7 mouse cellular contexts compared by ENCODE assay signal in the genomic region with DNA sequence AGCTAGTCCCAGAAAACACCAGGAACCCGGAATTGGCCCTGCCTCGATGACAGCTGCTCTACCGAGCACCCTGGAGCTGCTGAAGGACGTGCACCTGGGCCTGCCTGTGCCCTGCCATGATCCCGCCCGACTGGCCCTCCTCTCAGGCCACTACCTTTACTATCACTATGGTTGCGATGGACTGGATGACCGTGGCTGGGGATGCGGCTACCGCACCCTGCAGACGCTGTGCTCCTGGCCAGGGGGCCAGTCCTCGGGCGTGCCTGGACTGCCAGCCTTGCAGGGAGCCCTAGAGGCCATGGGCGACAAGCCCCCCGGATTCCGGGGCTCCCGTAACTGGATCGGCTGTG. TPM values are rescaled to one million over a fixed set of nuclear protein-coding genes. Genes with fewer than 3 reads are reported as not detected.
DNase-seq lines count a peak whose midpoint lies in the region; ATAC-seq and TF ChIP-seq lines count a peak whose summit lies in the region.

No protein-coding gene starts in this region.

- 38% methylated on average over 18 of the region's 18 CpGs for WGBS in thymus, adult 2 months
- 8% methylated on average over 18 of the region's 18 CpGs for WGBS in forebrain, embryonic 13.5 days
- WGBS in liver, embryonic 12.5 days (ENCODE audit: insufficient replicate concordance): 9% methylated on average over 18 of the region's 18 CpGs
- WGBS in stomach, postnatal 0 days: 5% methylated on average over 18 of the region's 18 CpGs

- TF ChIP-seq CTCF in thymus, adult 2 months (IDR thresholded peaks at IDR 0.05; ENCODE audit: borderline replicate concordance, control insufficient read depth, extremely low read depth, insufficient read depth, low read length, poor library complexity): no peak
- no peak for TF ChIP-seq CTCF in stomach, postnatal 0 days (IDR thresholded peaks at IDR 0.05; ENCODE audit: low read depth)

- ATAC-seq in forebrain, embryonic 13.5 days: peak; percentile 61
- ATAC-seq in liver, embryonic 12.5 days: peak; percentile 28
- peak; percentile 43 for ATAC-seq in stomach, postnatal 0 days (ENCODE audit: low FRiP score, low TSS enrichment)

- no peak for TF ChIP-seq POLR2A in thymus, adult 2 months (IDR thresholded peaks at IDR 0.05; ENCODE audit: control insufficient read depth, extremely low read depth, insufficient read depth, low read length, poor library complexity)

- no peaks in the 10 kb centered on the region; the same call in 1 of the 2 replicates for H3K27me3 ChIP-seq in thymus, adult 2 months (ENCODE audit: control insufficient read depth, insufficient read depth, low read length)
- H3K27me3 ChIP-seq in forebrain, embryonic 13.5 days: peaks cover 26% of the 10 kb centered on the region
- H3K27me3 ChIP-seq in liver, embryonic 12.5 days (replicated peaks): peaks cover 10% of the 10 kb centered on the region
- H3K27me3 ChIP-seq in stomach, postnatal 0 days (ENCODE audit: control insufficient read depth, insufficient read depth, low read length): no peaks in the 10 kb centered on the region

- peaks cover 17% of the 10 kb centered on the region for H3K4me1 ChIP-seq in thymus, adult 2 months (replicated peaks; ENCODE audit: control insufficient read depth, insufficient read depth, low read length)
- H3K4me1 ChIP-seq in forebrain, embryonic 13.5 days: peaks cover 20% of the 10 kb centered on the region
- peaks cover 62% of the 10 kb centered on the region for H3K4me1 ChIP-seq in liver, embryonic 12.5 days
- H3K4me1 ChIP-seq in stomach, postnatal 0 days (replicated peaks; ENCODE audit: control insufficient read depth, insufficient read depth): peaks cover 7% of the 10 kb centered on the region; the same call in 1 of the 2 replicates

- no peak overlapping the region for H3K27ac ChIP-seq in thymus, adult 2 months (ENCODE audit: control insufficient read depth, insufficient read depth, low read length)
- peak overlapping the region; percentile 79 for H3K27ac ChIP-seq in forebrain, embryonic 13.5 days
- peak overlapping the region; percentile 100 for H3K27ac ChIP-seq in liver, embryonic 12.5 days
- peak overlapping the region; percentile 95 for H3K27ac ChIP-seq in stomach, postnatal 0 days (replicated peaks)

- DNase-seq in thymus, adult 2 months: no peak
- no peak for DNase-seq in thymus, postnatal 10 days (ENCODE audit: low spot score in 2 of 2)
- peak; percentile 36 for DNase-seq in stomach, postnatal 0 days (ENCODE audit: low spot score)
- no peak for DNase-seq in cerebellum, adult 11-12 months
- DNase-seq in kidney, adult 9 months: no peak

- H3K9me3 ChIP-seq in forebrain, embryonic 13.5 days (replicated peaks): no peaks in the 10 kb centered on the region
- H3K9me3 ChIP-seq in liver, embryonic 12.5 days (replicated peaks): no peaks in the 10 kb centered on the region
- H3K9me3 ChIP-seq in stomach, postnatal 0 days (ENCODE audit: control insufficient read depth, low read length): no peaks in the 10 kb centered on the region

- peak overlapping the region; percentile 79 for H3K9ac ChIP-seq in forebrain, embryonic 13.5 days
- peak overlapping the region; percentile 91 for H3K9ac ChIP-seq in liver, embryonic 12.5 days
- peak overlapping the region; percentile 76 for H3K9ac ChIP-seq in stomach, postnatal 0 days (ENCODE audit: low read length)

- no peak for TF ChIP-seq EP300 in stomach, postnatal 0 days (optimal IDR thresholded peaks at IDR 0.05)

- peak overlapping the region; percentile 36 for H3K4me3 ChIP-seq in thymus, adult 2 months (ENCODE audit: control insufficient read depth, insufficient read depth, low read length)
- H3K4me3 ChIP-seq in forebrain, embryonic 13.5 days: peak overlapping the region; percentile 58
- peak overlapping the region; percentile 77 for H3K4me3 ChIP-seq in liver, embryonic 12.5 days
- peak overlapping the region; percentile 51 for H3K4me3 ChIP-seq in stomach, postnatal 0 days (ENCODE audit: low read depth, low read length)

- H3K4me2 ChIP-seq in forebrain, embryonic 13.5 days: peak overlapping the region; percentile 99
- H3K4me2 ChIP-seq in liver, embryonic 12.5 days: peak overlapping the region; percentile 100
- peak overlapping the region; percentile 98 for H3K4me2 ChIP-seq in stomach, postnatal 0 days (replicated peaks; ENCODE audit: low read depth)

- H3K36me3 ChIP-seq in thymus, adult 2 months (ENCODE audit: control insufficient read depth, insufficient read depth, low read length): peaks cover 43% of the 10 kb centered on the region
- peaks cover 51% of the 10 kb centered on the region for H3K36me3 ChIP-seq in forebrain, embryonic 13.5 days (ENCODE audit: poor library complexity, severe bottlenecking)
- peaks cover 61% of the 10 kb centered on the region for H3K36me3 ChIP-seq in liver, embryonic 12.5 days
- peaks cover 32% of the 10 kb centered on the region for H3K36me3 ChIP-seq in stomach, postnatal 0 days (ENCODE audit: control insufficient read depth, insufficient read depth, low read length)

RNA-seq across cellular contexts. Expression of gene Ufsp1, which starts 0.3 kb away (rescaled TPM):
- polyA plus RNA-seq in thymus, adult 2 months (2012; rRNA removed): 41.1 and 44.1 TPM in 2 replicates
- polyA plus RNA-seq in forebrain, embryonic 13.5 days (2015; fragmentation: Nextera tagmentation; extraction: Ambion mirVana): 7.1 and 7.2 TPM in 2 replicates
- 11.9 and 12.5 TPM in 2 replicates for polyA plus RNA-seq in liver, embryonic 12.5 days (2016; fragmentation: Nextera tagmentation; extraction: Ambion mirVana)
- 11.0 and 11.4 TPM in 2 replicates for polyA plus RNA-seq in stomach, postnatal 0 days (2015; fragmentation: Nextera tagmentation; extraction: Ambion mirVana)

RNA-seq across cellular contexts. Expression of gene Ache, which starts 7.4 kb away (rescaled TPM):
- polyA plus RNA-seq in thymus, adult 2 months (2012; rRNA removed): 90.2 and 97.1 TPM in 2 replicates
- polyA plus RNA-seq in forebrain, embryonic 13.5 days (2015; fragmentation: Nextera tagmentation; extraction: Ambion mirVana): 2.7 and 4.1 TPM in 2 replicates
- polyA plus RNA-seq in liver, embryonic 12.5 days (2016; fragmentation: Nextera tagmentation; extraction: Ambion mirVana): 23.4 and 26.2 TPM in 2 replicates
- polyA plus RNA-seq in stomach, postnatal 0 days (2015; fragmentation: Nextera tagmentation; extraction: Ambion mirVana): 10.0 and 12.2 TPM in 2 replicates

RNA-seq across cellular contexts. Expression of gene Srrt, which starts 12.8 kb away (rescaled TPM):
- 432 and 434 TPM in 2 replicates for polyA plus RNA-seq in thymus, adult 2 months (2012; rRNA removed)
- 145 and 150 TPM in 2 replicates for polyA plus RNA-seq in forebrain, embryonic 13.5 days (2015; fragmentation: Nextera tagmentation; extraction: Ambion mirVana)
- 125 and 128 TPM in 2 replicates for polyA plus RNA-seq in liver, embryonic 12.5 days (2016; fragmentation: Nextera tagmentation; extraction: Ambion mirVana)
- 29.3 and 31.6 TPM in 2 replicates for polyA plus RNA-seq in stomach, postnatal 0 days (2015; fragmentation: Nextera tagmentation; extraction: Ambion mirVana)

RNA-seq across cellular contexts. Expression of gene Trip6, which starts 19.5 kb away (rescaled TPM):
- polyA plus RNA-seq in thymus, adult 2 months (2012; rRNA removed): 25.0 and 28.0 TPM in 2 replicates
- polyA plus RNA-seq in forebrain, embryonic 13.5 days (2015; fragmentation: Nextera tagmentation; extraction: Ambion mirVana): 30.8 and 35.3 TPM in 2 replicates
- 16.8 and 18.7 TPM in 2 replicates for polyA plus RNA-seq in liver, embryonic 12.5 days (2016; fragmentation: Nextera tagmentation; extraction: Ambion mirVana)
- polyA plus RNA-seq in stomach, postnatal 0 days (2015; fragmentation: Nextera tagmentation; extraction: Ambion mirVana): 46.4 and 47.9 TPM in 2 replicates

RNA-seq across cellular contexts. Expression of gene Slc12a9, which starts 38.7 kb away (rescaled TPM):
- polyA plus RNA-seq in thymus, adult 2 months (2012; rRNA removed): 37.4 and 39.2 TPM in 2 replicates
- 14.4 and 16.9 TPM in 2 replicates for polyA plus RNA-seq in forebrain, embryonic 13.5 days (2015; fragmentation: Nextera tagmentation; extraction: Ambion mirVana)
- 5.0 and 5.8 TPM in 2 replicates for polyA plus RNA-seq in liver, embryonic 12.5 days (2016; fragmentation: Nextera tagmentation; extraction: Ambion mirVana)
- polyA plus RNA-seq in stomach, postnatal 0 days (2015; fragmentation: Nextera tagmentation; extraction: Ambion mirVana): 6.5 and 7.2 TPM in 2 replicates
